Mouse (Mus musculus) kidney, adult 2 months (tissue): ENCODE measurements at regions not wholly inside any gene's neighbourhood (a gene's known extent, or its start where the extent isn't known, plus 50 kb on each side); places are given as distances from the start of the nearest gene placed in this dataset.

ENCODE experiments used
- CTCF ChIP-seq: fragments of 200-500 bp; conservative IDR thresholded peaks from 2 replicates; pipeline ENCODE4 v1.5.1; 2011; ENCODE audit warnings: low read depth, mild to moderate bottlenecking, control low read depth, low read length, moderate library complexity, mixed read lengths; ENCODE audit not compliant: insufficient read depth, insufficient read length
- POLR2A ChIP-seq: fragments of 200-500 bp; IDR thresholded peaks from one replicate; pipeline ENCODE4 v1.6.1; 2011; ENCODE audit warnings: low read depth, low read length, control low read depth

DNA sequence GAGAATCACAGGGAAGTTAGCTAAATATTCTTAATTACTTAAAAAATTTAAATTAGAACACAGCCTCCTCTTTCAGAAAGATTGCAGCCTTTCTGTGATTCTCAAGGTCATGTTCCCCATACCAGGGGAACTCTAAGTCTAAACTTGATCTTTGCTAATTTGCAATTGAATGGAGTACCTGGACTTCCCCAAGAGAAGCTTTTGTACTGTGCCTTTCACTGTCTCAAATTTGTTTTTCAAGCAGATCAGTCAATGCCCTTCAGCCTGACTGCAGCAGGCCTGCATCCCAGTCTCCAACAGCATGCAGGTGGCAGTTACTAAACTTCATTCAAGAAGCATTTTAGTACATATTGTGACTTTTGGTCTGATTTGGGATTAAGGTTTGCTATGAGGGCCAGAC is 611.8 kb downstream of the Snca start:
- TF ChIP-seq CTCF, result no peak
- no peak for TF ChIP-seq POLR2A
